Comparison of ENCODE assay signal across 12 mouse cellular contexts in genomic region chr1:133084708-133085416, GRCm38 (mm10). TPM values are rescaled to one million over a fixed set of nuclear protein-coding genes. Genes with fewer than 3 reads are reported as not detected.
DNase-seq lines count a peak whose midpoint lies in the region; ATAC-seq and TF ChIP-seq lines count a peak whose summit lies in the region.
"Had no signal": no experiment of that assay in that cellular context is flagged by ENCODE, and none has a peak within 500 bp of the region (broad histone marks: within the 10 kb centered on the region; RNA-seq: fewer than 3 reads in every experiment).

No protein-coding gene starts in this region.

- H3K9me3 ChIP-seq in lung, postnatal 0 days (ENCODE audit: low read length), result no peaks in the 10 kb centered on the region
- H3K9me3 ChIP-seq in liver, embryonic 12.5 days (replicated peaks), result no peaks in the 10 kb centered on the region
- H3K9me3 ChIP-seq in stomach, embryonic 15.5 days, result no peaks in the 10 kb centered on the region
- H3K9me3 ChIP-seq: kidney, embryonic 15.5 days; limb, embryonic 15.5 days had no signal

- no peak overlapping the region for H3K4me3 ChIP-seq in lung, postnatal 0 days (ENCODE audit: low read depth, low read length)
- H3K4me3 ChIP-seq in liver, embryonic 12.5 days, result no peak overlapping the region
- no peak overlapping the region for H3K4me3 ChIP-seq in stomach, embryonic 15.5 days (replicated peaks)
- H3K4me3 ChIP-seq: kidney, embryonic 15.5 days; limb, embryonic 15.5 days had no signal

- peaks cover 9% of the 10 kb centered on the region; the same call in 1 of the 2 replicates for H3K4me1 ChIP-seq in lung, postnatal 0 days (ENCODE audit: insufficient read depth, low read depth, low read length)
- peaks cover 27% of the 10 kb centered on the region for H3K4me1 ChIP-seq in liver, embryonic 12.5 days
- peaks cover 11% of the 10 kb centered on the region for H3K4me1 ChIP-seq in stomach, embryonic 15.5 days

- WGBS in lung, postnatal 0 days, result 67% methylated on average over 14 of the region's 14 CpGs
- 63% methylated on average over 14 of the region's 14 CpGs for WGBS in liver, embryonic 12.5 days (ENCODE audit: insufficient replicate concordance)
- 73% methylated on average over 14 of the region's 14 CpGs for WGBS in stomach, embryonic 15.5 days

- no peaks in the 10 kb centered on the region for H3K36me3 ChIP-seq in lung, postnatal 0 days (ENCODE audit: insufficient read depth, low read length)
- 0 out of 2 replicates have a peak, but pooled peaks cover 6% of the 10 kb centered on the region for H3K36me3 ChIP-seq in liver, embryonic 12.5 days
- peaks cover 5% of the 10 kb centered on the region; the same call in 1 of the 2 replicates for H3K36me3 ChIP-seq in stomach, embryonic 15.5 days

- no peaks in the 10 kb centered on the region; the same call in 1 of the 2 replicates for H3K27me3 ChIP-seq in lung, postnatal 0 days (replicated peaks; ENCODE audit: insufficient read depth, low read length)
- 0 out of 2 replicates have a peak, but pooled peaks cover 5% of the 10 kb centered on the region for H3K27me3 ChIP-seq in liver, embryonic 12.5 days (replicated peaks)
- H3K27me3 ChIP-seq in stomach, embryonic 15.5 days (replicated peaks), result no peaks in the 10 kb centered on the region
- H3K27me3 ChIP-seq: kidney, embryonic 15.5 days; limb, embryonic 15.5 days had no signal

- peak overlapping the region; percentile 38; the same call in 1 of the 2 replicates for H3K27ac ChIP-seq in lung, postnatal 0 days (ENCODE audit: low read length)
- H3K27ac ChIP-seq in liver, embryonic 12.5 days, result no peak overlapping the region
- H3K27ac ChIP-seq in stomach, embryonic 15.5 days, result 0 out of 2 replicates have a peak overlapping the region, but pooled peaks have one; percentile 26
- H3K27ac ChIP-seq: kidney, embryonic 15.5 days; limb, embryonic 15.5 days had no signal

- H3K9ac ChIP-seq in lung, postnatal 0 days (replicated peaks; ENCODE audit: low read depth), result no peak overlapping the region
- peak overlapping the region; percentile 19; the same call in 1 of the 2 replicates for H3K9ac ChIP-seq in liver, embryonic 12.5 days
- no peak overlapping the region for H3K9ac ChIP-seq in stomach, embryonic 15.5 days
- H3K9ac ChIP-seq: kidney, embryonic 15.5 days; limb, embryonic 15.5 days had no signal

- no peak for TF ChIP-seq CTCF in lung, postnatal 0 days (IDR thresholded peaks at IDR 0.05)

- no peak for TF ChIP-seq EP300 in lung, postnatal 0 days (IDR thresholded peaks at IDR 0.05)

- H3K4me2 ChIP-seq in lung, postnatal 0 days (replicated peaks; ENCODE audit: low read depth, low read length), result no peak overlapping the region
- peak overlapping the region; percentile 52 for H3K4me2 ChIP-seq in liver, embryonic 12.5 days
- H3K4me2 ChIP-seq in stomach, embryonic 15.5 days, result no peak overlapping the region; the same call in 1 of the 2 replicates
- H3K4me2 ChIP-seq: kidney, embryonic 15.5 days; limb, embryonic 15.5 days had no signal

- no peak for ATAC-seq in lung, postnatal 0 days
- no peak for ATAC-seq in liver, embryonic 12.5 days
- no peak for ATAC-seq in stomach, embryonic 15.5 days (ENCODE audit: insufficient read depth, low FRiP score, low read depth)

- DNase-seq in gastrocnemius, postnatal 10 days, result peak; percentile 5
- no peak for DNase-seq in gastrocnemius, adult 8-10 months (ENCODE audit: low spot score in 2 of 2)
- no peak for DNase-seq in lung, postnatal 0 days (ENCODE audit: low spot score)
- DNase-seq in lung, postnatal 4 days, result no peak
- DNase-seq in ovary, postnatal 10 days (ENCODE audit: low spot score), result no peak
- DNase-seq in urinary bladder, adult 18-20 months (ENCODE audit: low spot score in 2 of 2), result no peak
- DNase-seq: adrenal gland, adult 2 months; thymus, postnatal 25 days had no signal

RNA-seq across cellular contexts. Expression of gene Pik3c2b, which starts 39.4 kb away (rescaled TPM):
- total RNA-seq in gastrocnemius, postnatal 10 days (2021), result 10 to 100 TPM; 29.9 to 38.2 TPM
- 10 to 100 TPM in 3 of 4 experiments, 1 to 10 TPM in 1; 9.2 to 12.8 (median 11.0) TPM for total RNA-seq in gastrocnemius, adult 8-10 months (2022)
- polyA plus RNA-seq in lung, postnatal 0 days (2015; fragmentation: Nextera tagmentation; extraction: Ambion mirVana), result 4.3 and 4.6 TPM in 2 replicates
- 1.8 and 1.9 TPM in 2 replicates for polyA plus RNA-seq in liver, embryonic 12.5 days (2016; fragmentation: Nextera tagmentation; extraction: Ambion mirVana)
- polyA plus RNA-seq in stomach, embryonic 15.5 days (2015; fragmentation: Nextera tagmentation; extraction: Ambion mirVana), result 8.3 and 10.7 TPM in 2 replicates

RNA-seq across cellular contexts. Expression of gene Ppp1r15b, which starts 46.1 kb away (rescaled TPM):
- total RNA-seq in gastrocnemius, postnatal 10 days (2021), result 10 to 100 TPM; 28.6 to 36.3 TPM
- total RNA-seq in gastrocnemius, adult 8-10 months (2022), result 10 to 100 TPM; 14.8 to 18.2 (median 16.3) TPM
- 19.5 and 20.0 TPM in 2 replicates for polyA plus RNA-seq in lung, postnatal 0 days (2015; fragmentation: Nextera tagmentation; extraction: Ambion mirVana)
- 60.8 and 63.8 TPM in 2 replicates for polyA plus RNA-seq in liver, embryonic 12.5 days (2016; fragmentation: Nextera tagmentation; extraction: Ambion mirVana)
- polyA plus RNA-seq in stomach, embryonic 15.5 days (2015; fragmentation: Nextera tagmentation; extraction: Ambion mirVana), result 39.3 and 47.8 TPM in 2 replicates

RNA-seq across cellular contexts. Expression of gene Mdm4, which starts 54.5 kb away (rescaled TPM):
- total RNA-seq in gastrocnemius, postnatal 10 days (2021), result 10 to 100 TPM; 35.8 to 48.4 TPM
- 10 to 100 TPM; 18.7 to 25.6 (median 21.5) TPM for total RNA-seq in gastrocnemius, adult 8-10 months (2022)
- 14.9 and 19.3 TPM in 2 replicates for polyA plus RNA-seq in lung, postnatal 0 days (2015; fragmentation: Nextera tagmentation; extraction: Ambion mirVana)
- 24.9 and 26.2 TPM in 2 replicates for polyA plus RNA-seq in liver, embryonic 12.5 days (2016; fragmentation: Nextera tagmentation; extraction: Ambion mirVana)
- 33.3 and 34.9 TPM in 2 replicates for polyA plus RNA-seq in stomach, embryonic 15.5 days (2015; fragmentation: Nextera tagmentation; extraction: Ambion mirVana)
